Mouse (Mus musculus) cerebellum, postnatal 14 days (tissue): Measurements from ENCODE around the gene Gm21292.
"Not testable (repeated sequence)": the region's sequence is repeated elsewhere in the genome, so short reads cannot be mapped to it uniquely, and the experiment has no call there.

Source experiments
- DNase-seq, 2 experiments: peaks; one replicate each; pipeline ENCODE4 v3.0.0; 2021; ENCODE audit warnings: mixed read lengths in 2 of 2

The Gm21292 gene

GRCm38 (mm10) chrY:9133824-9134223 is at the start of gene Gm21292:
Gm21292 (minus strand) TSS chrY:9133924.
- not testable (repeated sequence) for DNase-seq
